Mouse (Mus musculus): ENCODE results near the gene Agbl4. TPM values are rescaled to one million over a fixed set of nuclear protein-coding genes. Genes with fewer than 3 reads are reported as not detected.

Gene Agbl4
- polyA plus RNA-seq, 1 experiment from 2014 or later, result 0.81 TPM

DNA sequence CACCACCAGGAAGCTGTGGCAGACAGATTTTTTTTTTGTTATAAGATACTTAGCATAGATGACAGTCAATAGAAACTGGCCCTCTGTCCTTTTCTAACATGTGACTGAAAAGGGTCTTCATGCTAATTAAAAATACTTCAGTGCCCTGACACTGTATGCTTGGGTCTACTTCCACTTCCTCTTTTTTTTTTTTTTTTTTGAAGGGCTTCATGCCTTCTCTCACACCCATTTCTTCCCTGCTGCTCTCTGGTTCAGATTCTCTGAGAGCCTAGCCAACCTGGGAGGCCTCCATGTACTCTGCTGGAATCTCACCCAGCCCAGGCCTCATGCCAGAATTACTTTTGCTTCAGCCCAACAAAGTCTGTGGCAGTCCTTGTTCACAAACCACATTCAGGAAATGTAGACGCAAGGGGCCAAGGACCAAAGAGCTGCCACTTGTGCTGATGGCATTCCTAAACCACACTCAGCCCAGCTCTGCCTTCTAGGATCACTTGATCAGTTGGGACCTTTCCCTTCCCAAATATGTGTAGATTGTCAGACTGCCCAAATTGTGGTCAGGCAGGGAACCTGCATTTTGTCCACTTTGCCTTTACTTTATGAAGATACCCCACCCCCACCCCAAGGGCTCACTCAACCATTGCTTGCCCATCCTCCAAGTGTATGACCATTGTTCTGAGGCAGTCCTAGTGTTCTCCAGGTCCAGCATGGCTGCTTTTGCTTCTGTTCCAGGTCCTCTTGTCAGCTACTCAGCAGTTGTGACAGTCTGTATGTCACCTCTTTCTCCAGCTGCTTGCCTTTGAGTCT, 1045.2 kb downstream of the Agbl4 start:
- Histone ChIP-seq H3K27ac (replicated peaks; ENCODE audit: low read depth, low read length) (peak overlapping the region; percentile 21; the same call in 1 of the 2 replicates), H3K9ac (ENCODE audit: low read depth, low read length) (0 out of 2 replicates have a peak overlapping the region, but pooled peaks have one; percentile 14), H3K4me1 (ENCODE audit: control insufficient read depth, insufficient read depth, low read length) (peaks cover 21% of the 10 kb centered on the region), H3K36me3 (ENCODE audit: control insufficient read depth, insufficient read depth, low read length) (peaks cover 37% of the 10 kb centered on the region), H3K4me2 (ENCODE audit: low read depth, low read length) (no peak overlapping the region), H3K9me3 (ENCODE audit: control insufficient read depth, low read length) (no peaks in the 10 kb centered on the region), H3K27me3 (replicated peaks; ENCODE audit: control insufficient read depth, insufficient read depth, low read length) (no peaks in the 10 kb centered on the region), H3K4me3 (ENCODE audit: low read depth, low read length) (no peak overlapping the region)
- 52% methylated on average over 1 of the region's 1 CpGs for WGBS
- DNase-seq (ENCODE audit: low spot score), result peak; percentile 60
- 0 out of 2 replicates have a peak, but pooled peaks have one; percentile 30 for ATAC-seq (ENCODE audit: low read depth)

DNA sequence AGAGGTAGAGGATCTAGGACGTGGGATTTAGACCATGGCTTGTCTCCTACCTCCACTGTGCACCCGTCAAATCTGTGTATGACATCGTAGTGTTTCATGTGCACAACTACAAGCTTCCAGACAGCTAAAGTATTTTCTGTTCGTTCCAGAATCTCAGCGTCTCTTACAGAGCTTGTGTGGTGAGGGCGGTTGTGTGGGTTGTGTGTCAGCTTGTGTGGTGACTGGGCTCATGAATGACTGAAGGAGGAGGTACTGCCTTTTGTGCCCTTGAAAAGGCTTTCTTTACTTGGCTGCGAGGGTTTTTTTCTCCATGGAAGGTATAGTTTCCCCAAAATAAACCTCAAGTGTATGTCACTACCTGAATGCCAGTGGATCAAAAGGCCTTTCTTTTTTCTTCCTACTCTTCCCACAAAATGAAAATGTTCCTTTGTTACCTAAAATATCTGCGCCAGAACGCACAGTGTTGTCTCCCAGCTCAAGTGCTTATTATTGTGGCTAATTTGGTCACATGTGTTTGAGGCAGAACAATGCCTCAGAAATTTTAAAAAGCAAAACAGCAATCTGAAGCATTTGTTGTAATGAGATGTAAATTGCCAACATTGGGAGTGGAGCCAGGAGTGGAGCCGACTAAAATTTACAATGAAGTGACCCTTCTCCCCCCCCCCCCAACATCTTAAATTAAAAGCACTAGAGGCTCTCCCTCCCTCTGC, 1046.6 kb downstream of the Agbl4 start:
- no peaks in the 10 kb centered on the region for H3K27me3 ChIP-seq (replicated peaks; ENCODE audit: control insufficient read depth, insufficient read depth, low read length)
- H3K9ac ChIP-seq (ENCODE audit: low read depth, low read length), result no peak overlapping the region
- H3K4me1 ChIP-seq (ENCODE audit: control insufficient read depth, insufficient read depth, low read length), result peaks cover 21% of the 10 kb centered on the region
- peaks cover 45% of the 10 kb centered on the region for H3K36me3 ChIP-seq (ENCODE audit: control insufficient read depth, insufficient read depth, low read length)
- DNase-seq (ENCODE audit: low spot score) (peak; percentile 41), ATAC-seq (ENCODE audit: low read depth) (no peak)
- H3K4me3 ChIP-seq (ENCODE audit: low read depth, low read length), result no peak overlapping the region
- peak overlapping the region; percentile 55; the same call in 1 of the 2 replicates for H3K27ac ChIP-seq (replicated peaks; ENCODE audit: low read depth, low read length)
- H3K9me3 ChIP-seq (ENCODE audit: control insufficient read depth, low read length), result no peaks in the 10 kb centered on the region
- H3K4me2 ChIP-seq (ENCODE audit: low read depth, low read length), result no peak overlapping the region
- WGBS, result 64% methylated on average over 10 of the region's 10 CpGs

DNA sequence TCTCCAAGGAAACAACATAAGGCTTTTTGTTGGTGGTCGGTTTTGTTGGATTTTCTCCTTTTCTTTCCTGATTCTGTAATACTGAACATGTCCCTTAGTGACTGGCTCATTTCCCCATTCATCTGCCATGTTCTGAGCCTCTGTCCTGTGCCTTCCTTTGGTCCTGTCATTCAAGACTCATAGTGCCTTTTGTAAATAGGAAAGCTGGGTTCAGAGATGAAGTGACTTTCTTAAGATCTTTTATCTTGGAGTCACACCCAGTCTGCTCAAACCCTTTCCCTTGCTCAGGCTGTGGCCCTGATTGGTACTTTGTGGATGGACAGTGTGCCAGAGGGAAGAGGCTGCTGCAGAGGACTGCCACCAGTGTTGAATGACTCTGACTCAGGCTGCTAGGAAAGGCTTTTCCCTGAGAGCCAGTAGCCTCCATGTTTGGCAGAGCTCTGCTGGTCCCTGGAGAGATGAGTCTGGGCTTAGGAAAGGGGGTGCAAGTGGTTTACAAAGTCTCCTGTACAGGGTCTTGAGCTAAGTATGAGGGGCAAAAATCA, 1047.2 kb downstream of the Agbl4 start:
- peaks cover 51% of the 10 kb centered on the region for H3K36me3 ChIP-seq (ENCODE audit: control insufficient read depth, insufficient read depth, low read length)
- H3K27ac ChIP-seq (replicated peaks; ENCODE audit: low read depth, low read length), result no peak overlapping the region
- H3K9ac ChIP-seq (ENCODE audit: low read depth, low read length), result no peak overlapping the region
- DNase-seq (ENCODE audit: low spot score), result no peak
- ATAC-seq (ENCODE audit: low read depth), result no peak
- no peak overlapping the region for H3K4me2 ChIP-seq (ENCODE audit: low read depth, low read length)
- WGBS, result 41% methylated on average over 1 of the region's 1 CpGs
- no peak overlapping the region for H3K4me3 ChIP-seq (ENCODE audit: low read depth, low read length)
- H3K9me3 ChIP-seq (ENCODE audit: control insufficient read depth, low read length), result no peaks in the 10 kb centered on the region
- H3K27me3 ChIP-seq (replicated peaks; ENCODE audit: control insufficient read depth, insufficient read depth, low read length), result no peaks in the 10 kb centered on the region
- peaks cover 21% of the 10 kb centered on the region for H3K4me1 ChIP-seq (ENCODE audit: control insufficient read depth, insufficient read depth, low read length)

DNA sequence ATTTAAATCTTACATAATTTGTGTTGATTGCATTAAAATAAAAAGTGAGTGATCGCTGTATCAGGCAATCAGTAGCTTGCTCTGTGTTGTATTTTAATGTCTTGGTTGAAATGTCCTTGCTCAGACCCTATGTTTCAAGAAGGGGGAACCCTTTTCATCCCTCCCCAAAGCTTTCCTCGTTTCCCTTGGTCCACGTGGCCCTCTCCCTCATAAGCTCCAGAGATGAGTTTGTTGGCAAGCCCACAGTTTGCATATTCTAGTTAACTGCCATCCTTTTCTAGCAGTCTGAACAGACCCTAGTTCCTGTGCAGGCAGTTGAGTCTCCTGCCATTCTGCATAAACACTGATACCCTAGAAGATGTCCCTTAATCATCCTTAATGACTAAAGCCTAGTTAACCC, 1050.5 kb downstream of the Agbl4 start:
- H3K4me3 ChIP-seq (ENCODE audit: low read depth, low read length), result no peak overlapping the region
- 67% methylated on average over 3 of the region's 3 CpGs for WGBS
- H3K36me3 ChIP-seq (ENCODE audit: control insufficient read depth, insufficient read depth, low read length), result peaks cover 63% of the 10 kb centered on the region
- no peak overlapping the region for H3K4me2 ChIP-seq (ENCODE audit: low read depth, low read length)
- DNase-seq (ENCODE audit: low spot score) (no peak), ATAC-seq (ENCODE audit: low read depth) (no peak)
- H3K27me3 ChIP-seq (replicated peaks; ENCODE audit: control insufficient read depth, insufficient read depth, low read length), result no peaks in the 10 kb centered on the region
- H3K9ac ChIP-seq (ENCODE audit: low read depth, low read length), result no peak overlapping the region
- no peak overlapping the region for H3K27ac ChIP-seq (replicated peaks; ENCODE audit: low read depth, low read length)
- peaks cover 10% of the 10 kb centered on the region; the same call in 1 of the 2 replicates for H3K4me1 ChIP-seq (ENCODE audit: control insufficient read depth, insufficient read depth, low read length)
- H3K9me3 ChIP-seq (ENCODE audit: control insufficient read depth, low read length), result no peaks in the 10 kb centered on the region

DNA sequence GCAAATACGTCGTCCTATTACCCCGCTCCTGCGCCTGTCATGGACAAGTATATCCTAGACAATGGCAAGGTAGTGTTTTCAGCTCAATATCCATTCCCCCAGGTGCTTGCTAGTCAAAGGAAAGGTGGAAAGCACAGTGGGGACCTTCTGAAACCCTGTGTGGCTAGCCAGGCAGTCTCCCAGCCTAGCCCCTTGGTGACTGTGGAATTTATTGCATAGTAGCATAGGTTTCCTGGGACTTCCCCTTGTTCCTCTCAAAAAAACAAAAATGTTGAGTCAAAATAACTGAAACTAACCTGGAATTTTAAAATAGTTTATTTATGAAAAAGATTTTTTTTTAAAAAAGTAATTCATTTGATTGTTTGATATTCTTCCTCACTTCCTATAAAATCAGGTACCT, 1051.1 kb downstream of the Agbl4 start:
- H3K27ac ChIP-seq (replicated peaks; ENCODE audit: low read depth, low read length), result no peak overlapping the region
- H3K4me3 ChIP-seq (ENCODE audit: low read depth, low read length), result no peak overlapping the region
- peaks cover 62% of the 10 kb centered on the region for H3K36me3 ChIP-seq (ENCODE audit: control insufficient read depth, insufficient read depth, low read length)
- no peak overlapping the region for H3K4me2 ChIP-seq (ENCODE audit: low read depth, low read length)
- DNase-seq (ENCODE audit: low spot score) (no peak), ATAC-seq (ENCODE audit: low read depth) (no peak)
- H3K9me3 ChIP-seq (ENCODE audit: control insufficient read depth, low read length), result no peaks in the 10 kb centered on the region
- H3K4me1 ChIP-seq (ENCODE audit: control insufficient read depth, insufficient read depth, low read length), result peaks cover 4% of the 10 kb centered on the region; the same call in 1 of the 2 replicates
- H3K27me3 ChIP-seq (replicated peaks; ENCODE audit: control insufficient read depth, insufficient read depth, low read length), result no peaks in the 10 kb centered on the region
- WGBS, result 95% methylated on average over 4 of the region's 4 CpGs
- no peak overlapping the region for H3K9ac ChIP-seq (ENCODE audit: low read depth, low read length)

DNA sequence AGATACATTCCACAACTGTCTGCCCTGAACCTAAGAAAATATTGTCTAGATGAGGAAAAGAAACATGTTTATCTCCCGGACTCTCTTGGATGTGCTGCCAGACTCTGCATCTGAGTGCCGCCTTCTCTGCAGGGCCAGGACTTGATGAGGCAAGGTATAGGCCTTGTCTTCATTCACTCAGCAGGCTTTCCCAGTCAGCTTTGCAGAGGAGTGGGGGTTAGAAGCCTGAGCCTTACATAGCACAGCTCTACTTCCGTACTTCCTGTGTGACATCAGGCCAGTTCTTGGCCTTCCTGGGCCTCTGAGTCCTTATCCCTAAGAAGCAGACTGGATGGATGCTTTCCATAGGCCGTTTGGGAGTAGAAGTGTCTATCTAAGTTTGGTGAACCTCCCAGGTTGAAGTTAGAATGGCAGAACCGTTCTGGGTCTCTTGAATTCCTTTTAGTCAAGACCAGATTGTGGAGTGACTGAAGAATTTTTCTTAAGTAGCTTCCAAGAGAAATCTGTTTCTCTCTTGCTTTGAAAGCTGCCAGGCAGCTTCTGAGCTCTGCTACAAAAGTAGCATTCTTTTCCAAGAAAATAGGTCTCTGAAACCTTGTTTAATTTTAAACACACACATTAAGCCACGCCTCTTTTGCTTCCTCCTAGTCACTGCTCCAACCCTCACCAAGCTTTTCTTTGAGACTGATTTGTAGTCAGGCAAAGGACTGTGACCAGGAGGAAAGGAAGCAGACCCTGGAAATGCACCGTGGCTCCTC, 1052.2 kb downstream of the Agbl4 start:
- ATAC-seq (ENCODE audit: low read depth) (no peak), DNase-seq (ENCODE audit: low spot score) (no peak)
- 60% methylated on average over 7 of the region's 7 CpGs for WGBS
- H3K4me3 ChIP-seq (ENCODE audit: low read depth, low read length), result no peak overlapping the region
- H3K9ac ChIP-seq (ENCODE audit: low read depth, low read length), result no peak overlapping the region
- peaks cover 73% of the 10 kb centered on the region for H3K36me3 ChIP-seq (ENCODE audit: control insufficient read depth, insufficient read depth, low read length)
- H3K27ac ChIP-seq (replicated peaks; ENCODE audit: low read depth, low read length), result 0 out of 2 replicates have a peak overlapping the region, but pooled peaks have one; percentile 19
- no peaks in the 10 kb centered on the region; the same call in 1 of the 2 replicates for H3K4me1 ChIP-seq (ENCODE audit: control insufficient read depth, insufficient read depth, low read length)
- no peak overlapping the region for H3K4me2 ChIP-seq (ENCODE audit: low read depth, low read length)
- H3K9me3 ChIP-seq (ENCODE audit: control insufficient read depth, low read length), result no peaks in the 10 kb centered on the region
- no peaks in the 10 kb centered on the region for H3K27me3 ChIP-seq (replicated peaks; ENCODE audit: control insufficient read depth, insufficient read depth, low read length)

DNA sequence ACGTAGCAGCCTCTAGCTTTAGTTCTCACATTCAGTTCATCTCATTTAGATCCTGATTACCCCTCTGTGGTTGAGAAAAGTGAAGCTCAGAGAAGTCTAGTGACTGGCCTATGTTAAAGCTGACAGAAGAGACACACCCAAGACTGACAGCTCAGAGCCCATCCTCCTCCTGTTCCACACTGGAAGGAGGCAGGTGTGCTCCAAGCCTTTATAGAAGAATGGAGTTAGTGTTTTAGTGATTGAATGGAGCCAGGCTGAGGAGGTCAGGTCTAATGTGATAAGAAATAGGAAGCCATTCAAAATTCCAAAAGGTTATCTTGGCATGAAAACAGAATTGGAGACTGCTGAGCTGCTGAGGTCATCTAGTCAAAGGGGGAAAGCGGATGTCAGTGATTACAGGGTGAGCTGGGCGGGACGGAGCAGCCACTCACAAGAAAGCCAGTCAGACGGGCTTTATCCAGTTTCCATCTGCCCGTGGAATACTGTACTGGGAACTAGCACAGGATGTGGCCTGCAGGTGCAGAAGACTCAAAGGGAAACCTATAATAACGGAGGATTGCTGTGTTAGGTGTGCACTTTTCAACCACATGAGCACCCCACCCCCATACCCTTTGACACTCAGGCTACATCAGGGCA, 1053.9 kb downstream of the Agbl4 start:
- DNase-seq (ENCODE audit: low spot score) (no peak), ATAC-seq (ENCODE audit: low read depth) (peak; percentile 74)
- Histone ChIP-seq H3K4me3 (ENCODE audit: low read depth, low read length) (no peak overlapping the region), H3K9ac (ENCODE audit: low read depth, low read length) (no peak overlapping the region), H3K9me3 (ENCODE audit: control insufficient read depth, low read length) (no peaks in the 10 kb centered on the region), H3K27me3 (replicated peaks; ENCODE audit: control insufficient read depth, insufficient read depth, low read length) (no peaks in the 10 kb centered on the region), H3K27ac (replicated peaks; ENCODE audit: low read depth, low read length) (no peak overlapping the region), H3K36me3 (ENCODE audit: control insufficient read depth, insufficient read depth, low read length) (peaks cover 87% of the 10 kb centered on the region), H3K4me2 (ENCODE audit: low read depth, low read length) (no peak overlapping the region), H3K4me1 (ENCODE audit: control insufficient read depth, insufficient read depth, low read length) (no peaks in the 10 kb centered on the region; the same call in 1 of the 2 replicates)
- WGBS, result 63% methylated on average over 7 of the region's 7 CpGs

DNA sequence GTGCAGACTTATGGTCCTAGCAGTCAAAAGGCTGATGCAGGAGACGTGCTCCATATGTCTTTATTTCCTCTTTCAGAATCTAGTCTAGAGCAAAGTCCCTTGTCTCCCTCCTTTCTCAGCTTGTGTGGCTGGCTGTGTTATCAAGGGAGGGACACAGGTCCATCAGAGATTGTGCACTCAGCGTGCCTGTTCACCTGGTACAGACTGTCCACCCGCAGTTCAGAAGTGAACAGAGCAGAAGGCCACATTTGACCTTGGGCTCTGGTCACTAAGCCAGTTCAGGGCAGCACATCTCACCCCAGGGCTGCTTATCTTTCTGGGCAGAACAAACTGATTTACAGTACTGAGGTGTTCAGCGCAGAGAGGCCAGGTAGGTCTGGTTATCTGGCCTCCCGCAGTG, 1054.7 kb downstream of the Agbl4 start:
- Histone ChIP-seq H3K36me3 (ENCODE audit: control insufficient read depth, insufficient read depth, low read length) (peaks cover 87% of the 10 kb centered on the region), H3K4me2 (ENCODE audit: low read depth, low read length) (no peak overlapping the region), H3K27ac (replicated peaks; ENCODE audit: low read depth, low read length) (no peak overlapping the region), H3K27me3 (replicated peaks; ENCODE audit: control insufficient read depth, insufficient read depth, low read length) (no peaks in the 10 kb centered on the region), H3K9me3 (ENCODE audit: control insufficient read depth, low read length) (no peaks in the 10 kb centered on the region), H3K4me3 (ENCODE audit: low read depth, low read length) (no peak overlapping the region), H3K4me1 (ENCODE audit: control insufficient read depth, insufficient read depth, low read length) (no peaks in the 10 kb centered on the region; the same call in 1 of the 2 replicates), H3K9ac (ENCODE audit: low read depth, low read length) (no peak overlapping the region)
- DNase-seq (ENCODE audit: low spot score), result no peak
- no peak for ATAC-seq (ENCODE audit: low read depth)
- WGBS, result 88% methylated on average over 5 of the region's 5 CpGs
